Comparison of ENCODE assay signal across 22 mouse cellular contexts in the genomic region with DNA sequence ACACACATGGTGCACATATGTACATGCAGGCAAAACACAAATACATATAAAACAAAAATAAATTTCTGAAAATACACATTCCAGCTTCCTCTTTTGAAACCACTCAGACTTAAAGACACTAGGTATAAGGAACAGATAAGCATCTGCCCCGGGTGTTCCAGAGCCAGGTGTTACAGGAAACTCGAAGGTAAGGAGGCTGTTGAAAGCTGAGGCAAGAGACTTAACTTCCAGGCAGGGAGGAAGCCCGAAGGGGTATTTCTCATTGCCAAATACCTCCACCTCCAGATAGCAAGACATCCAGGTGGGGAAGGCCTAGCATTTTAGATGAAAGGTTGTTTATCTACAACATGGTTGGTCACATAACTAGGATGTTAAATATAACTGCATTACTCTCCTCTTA. TPM values are rescaled to one million over a fixed set of nuclear protein-coding genes. Genes with fewer than 3 reads are reported as not detected.
"Had no signal": no experiment of that assay in that cellular context is flagged by ENCODE, and none has a peak within 500 bp of the region (broad histone marks: within the 10 kb centered on the region; RNA-seq: fewer than 3 reads in every experiment).

No protein-coding gene starts in this region.

- H3K9me3 ChIP-seq: liver, embryonic 15.5 days; lung, embryonic 15.5 days; megakaryocyte, embryonic 14.5 days; midbrain, embryonic 13.5 days; midbrain, embryonic 15.5 days; neural tube, embryonic 12.5 days; stomach, embryonic 15.5 days had no signal

- DNase-seq: liver, postnatal 0 days; lung, adult 2 months; lung, postnatal 14 days; lung, postnatal 36 days; retina, postnatal 1 day; right cerebral cortex, adult 18-20 months; right cerebral cortex, postnatal 14 days; thymus, adult 2 months; thymus, postnatal 14 days; thymus, postnatal 36 days had no signal

- H3K4me2 ChIP-seq: liver, embryonic 15.5 days; lung, embryonic 15.5 days; midbrain, embryonic 11.5 days; midbrain, embryonic 13.5 days; midbrain, embryonic 15.5 days; neural tube, embryonic 12.5 days; stomach, embryonic 15.5 days had no signal

- H3K36me3 ChIP-seq: liver, embryonic 15.5 days; lung, embryonic 15.5 days; midbrain, embryonic 13.5 days; midbrain, embryonic 15.5 days; neural tube, embryonic 12.5 days; stomach, embryonic 15.5 days had no signal

- H3K4me3 ChIP-seq: liver, embryonic 15.5 days; lung, embryonic 15.5 days; megakaryocyte, embryonic 14.5 days; midbrain, embryonic 13.5 days; midbrain, embryonic 15.5 days; neural tube, embryonic 12.5 days; stomach, embryonic 15.5 days had no signal

- H3K9ac ChIP-seq: liver, embryonic 15.5 days; liver, postnatal 0 days; lung, embryonic 15.5 days; midbrain, embryonic 13.5 days; midbrain, embryonic 15.5 days; neural tube, embryonic 12.5 days; stomach, embryonic 15.5 days had no signal

- H3K27me3 ChIP-seq: liver, embryonic 15.5 days; lung, embryonic 15.5 days; megakaryocyte, embryonic 14.5 days; midbrain, embryonic 13.5 days; midbrain, embryonic 15.5 days; neural tube, embryonic 12.5 days; stomach, embryonic 15.5 days had no signal

- ATAC-seq: liver, postnatal 0 days; lung, postnatal 0 days; midbrain, embryonic 13.5 days; midbrain, embryonic 15.5 days had no signal

- H3K27ac ChIP-seq: liver, embryonic 15.5 days; lung, embryonic 15.5 days; macrophage; midbrain, embryonic 13.5 days; midbrain, embryonic 15.5 days; neural tube, embryonic 12.5 days; stomach, embryonic 15.5 days; stomach, postnatal 0 days had no signal

RNA-seq across cellular contexts. Expression of a gene that starts 20.4 kb away (rescaled TPM):
- polyA plus RNA-seq: lung, adult 2 months; spleen, adult 2 months; thymus, adult 2 months had no signal
